Mouse (Mus musculus): Measurements from ENCODE around the gene Rgl1.

DNA sequence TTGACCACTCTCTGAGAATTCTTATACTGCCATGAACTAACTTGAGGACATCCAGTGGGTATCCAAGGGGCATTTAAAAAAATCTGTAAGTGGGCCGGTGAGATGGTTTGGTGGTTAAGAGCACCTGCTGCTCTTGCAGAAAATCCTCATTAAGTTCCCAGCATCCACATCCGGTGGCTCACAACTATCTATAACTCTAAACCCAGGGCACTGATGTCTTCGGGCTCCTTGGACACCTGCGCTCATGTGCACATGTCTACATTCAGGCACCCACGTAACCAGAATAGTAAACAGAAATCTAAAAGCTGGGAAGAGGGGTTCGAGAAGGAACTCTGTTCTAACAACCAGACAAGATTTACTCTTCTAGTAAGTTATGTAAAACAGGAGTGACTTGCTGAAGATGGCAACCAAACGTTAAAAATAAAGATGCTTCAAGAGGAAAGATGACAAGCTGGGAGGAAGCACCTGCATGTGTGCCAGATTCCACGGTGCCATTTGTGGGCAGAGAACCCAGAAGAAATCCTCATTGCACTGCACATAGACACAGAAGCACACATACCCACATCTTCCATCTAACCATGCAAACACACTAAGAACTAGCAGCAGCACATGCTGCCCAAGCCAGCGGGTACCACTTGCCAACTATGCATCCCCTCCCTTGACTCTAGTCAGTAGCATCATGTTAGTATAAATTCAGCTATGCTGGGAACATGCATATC lies 172.2 kb downstream of the Rgl1 start:
- TF ChIP-seq ZNF384 (IDR thresholded peaks at IDR 0.05; ENCODE audit: low read depth, low read length) (no peak), ZC3H11A (IDR thresholded peaks at IDR 0.05; ENCODE audit: borderline replicate concordance, low read depth, low read length) (no peak), MAFK (IDR thresholded peaks at IDR 0.05; ENCODE audit: insufficient read depth, low read depth, low read length) (no peak)

Measured in ES-E14 (cell line).